Mouse (Mus musculus): Measurements from ENCODE around the gene Sh3d19. TPM values are rescaled to one million over a fixed set of nuclear protein-coding genes. Genes with fewer than 3 reads are reported as not detected.

The Sh3d19 gene
- polyA plus RNA-seq, 1 experiment = 5.7 TPM

DNA sequence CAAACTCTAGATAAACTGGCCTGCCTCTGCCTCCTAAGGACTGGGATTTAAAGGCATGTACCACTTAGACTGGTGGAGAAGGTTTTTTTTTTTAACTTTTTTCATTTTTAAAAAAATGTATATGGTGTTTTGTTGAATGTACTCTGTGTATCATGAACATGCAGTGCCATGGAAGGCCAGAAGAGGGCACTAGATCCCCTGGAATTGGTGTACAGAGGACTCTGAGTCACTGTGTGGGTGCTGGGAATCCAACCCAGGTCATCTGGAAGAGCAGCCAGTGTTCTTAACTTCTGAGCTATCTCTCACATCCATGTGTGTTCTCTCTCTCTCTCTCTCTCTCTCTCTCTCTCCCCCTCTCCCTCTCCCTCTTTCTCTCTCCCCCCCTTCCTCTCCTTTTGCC, 151.2 kb downstream of the Sh3d19 start:
- H3K79me2 ChIP-seq (ENCODE audit: control insufficient read depth, insufficient read depth) = no peaks in the 10 kb centered on the region
- no peak overlapping the region for H3ac ChIP-seq (ENCODE audit: control insufficient read depth, insufficient read length, low read depth)
- no peak overlapping the region for H3K4me3 ChIP-seq (ENCODE audit: insufficient read depth, poor library complexity, severe bottlenecking)
- no peaks in the 10 kb centered on the region for H3K79me3 ChIP-seq (ENCODE audit: low read depth)
- TF ChIP-seq FOSL1 (IDR thresholded peaks at IDR 0.05; ENCODE audit: insufficient read depth, low read length, poor library complexity, severe bottlenecking) = no peak
- no peak for TF ChIP-seq MYOD1 (IDR thresholded peaks at IDR 0.05; ENCODE audit: control insufficient read depth, insufficient read length, low read depth)
- TF ChIP-seq MYOG (IDR thresholded peaks at IDR 0.05; ENCODE audit: control insufficient read depth, extremely low read depth, insufficient read length) = no peak
- no peak for TF ChIP-seq CTCF (IDR thresholded peaks at IDR 0.05; ENCODE audit: control insufficient read depth, insufficient read depth, insufficient read length)
- TF ChIP-seq CEBPB (IDR thresholded peaks at IDR 0.05; ENCODE audit: low read depth) = no peak
- no peak for TF ChIP-seq USF1 (IDR thresholded peaks at IDR 0.05; ENCODE audit: low read depth)
- no peak for TF ChIP-seq MAX (IDR thresholded peaks at IDR 0.05)
- H3K36me3 ChIP-seq (ENCODE audit: control insufficient read depth, insufficient read depth) = peaks cover 20% of the 10 kb centered on the region
- H3K27me3 ChIP-seq (ENCODE audit: control insufficient read depth, insufficient read depth, insufficient read length) = no peaks in the 10 kb centered on the region

GRCm38 (mm10) chr3:86123251-86123746, 152.4 kb downstream of the Sh3d19 start:
- Histone ChIP-seq H3K79me3 (ENCODE audit: low read depth) (no peaks in the 10 kb centered on the region), H3ac (ENCODE audit: control insufficient read depth, insufficient read length, low read depth) (no peak overlapping the region), H3K4me3 (ENCODE audit: insufficient read depth, poor library complexity, severe bottlenecking) (no peak overlapping the region), H3K27me3 (ENCODE audit: control insufficient read depth, insufficient read depth, insufficient read length) (no peaks in the 10 kb centered on the region), H3K36me3 (ENCODE audit: control insufficient read depth, insufficient read depth) (peaks cover 20% of the 10 kb centered on the region), H3K79me2 (ENCODE audit: control insufficient read depth, insufficient read depth) (no peaks in the 10 kb centered on the region)
- TF ChIP-seq MAX (IDR thresholded peaks at IDR 0.05) = no peak

DNA sequence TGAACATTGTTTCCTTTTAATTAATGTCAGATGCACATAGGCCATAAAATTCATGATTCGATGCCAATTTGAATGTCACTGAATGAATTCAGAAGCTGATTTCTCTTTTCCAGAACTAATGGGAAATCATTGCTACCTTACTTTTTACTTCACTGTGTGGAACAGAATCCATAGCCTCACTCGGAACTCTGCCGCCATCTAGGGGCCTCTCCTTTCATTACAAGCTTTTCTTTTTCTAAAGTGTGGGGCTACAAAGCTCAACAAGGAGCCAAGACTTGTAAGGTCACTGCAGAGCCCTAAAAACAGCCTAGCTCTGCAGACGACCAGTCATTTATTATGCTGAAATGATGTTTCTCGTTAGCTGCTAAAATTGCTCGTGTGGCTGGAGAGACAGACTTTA, 158.8 kb downstream of the Sh3d19 start:
- Histone ChIP-seq H3K79me3 (ENCODE audit: low read depth) (no peaks in the 10 kb centered on the region), H3K27me3 (ENCODE audit: control insufficient read depth, insufficient read depth, insufficient read length) (no peaks in the 10 kb centered on the region)

GRCm38 (mm10) chr3:86134939-86135638, 164.2 kb downstream of the Sh3d19 start:
- H3K79me2 ChIP-seq (ENCODE audit: control insufficient read depth, insufficient read depth) = peaks cover 15% of the 10 kb centered on the region
- peaks cover 7% of the 10 kb centered on the region for H3K79me3 ChIP-seq (ENCODE audit: low read depth)
- peaks cover 43% of the 10 kb centered on the region for H3K36me3 ChIP-seq (ENCODE audit: control insufficient read depth, insufficient read depth)
- H3K4me3 ChIP-seq (ENCODE audit: insufficient read depth, poor library complexity, severe bottlenecking) = no peak overlapping the region
- H3K27me3 ChIP-seq (ENCODE audit: control insufficient read depth, insufficient read depth, insufficient read length) = no peaks in the 10 kb centered on the region
- no peak for TF ChIP-seq CEBPB (IDR thresholded peaks at IDR 0.05; ENCODE audit: low read depth)
- TF ChIP-seq CTCF (IDR thresholded peaks at IDR 0.05; ENCODE audit: control insufficient read depth, insufficient read depth, insufficient read length) = no peak
- no peak for TF ChIP-seq USF1 (IDR thresholded peaks at IDR 0.05; ENCODE audit: low read depth)
- TF ChIP-seq MYOG (IDR thresholded peaks at IDR 0.05; ENCODE audit: control insufficient read depth, extremely low read depth, insufficient read length) = no peak
- no peak for TF ChIP-seq MAX (IDR thresholded peaks at IDR 0.05)
- TF ChIP-seq MYOD1 (IDR thresholded peaks at IDR 0.05; ENCODE audit: control insufficient read depth, insufficient read length, low read depth) = no peak
- no peak for TF ChIP-seq FOSL1 (IDR thresholded peaks at IDR 0.05; ENCODE audit: insufficient read depth, low read length, poor library complexity, severe bottlenecking)
- no peak overlapping the region for H3ac ChIP-seq (ENCODE audit: control insufficient read depth, insufficient read length, low read depth)

More for the DNA sequence above, 158.8 kb downstream of the Sh3d19 start:
- no peaks in the 10 kb centered on the region for H3K36me3 ChIP-seq (ENCODE audit: control insufficient read depth, insufficient read depth)
- TF ChIP-seq FOSL1 (IDR thresholded peaks at IDR 0.05; ENCODE audit: insufficient read depth, low read length, poor library complexity, severe bottlenecking) = no peak
- TF ChIP-seq MAX (IDR thresholded peaks at IDR 0.05) = no peak
- no peak for TF ChIP-seq MYOD1 (IDR thresholded peaks at IDR 0.05; ENCODE audit: control insufficient read depth, insufficient read length, low read depth)
- no peak for TF ChIP-seq CEBPB (IDR thresholded peaks at IDR 0.05; ENCODE audit: low read depth)
- no peak for TF ChIP-seq USF1 (IDR thresholded peaks at IDR 0.05; ENCODE audit: low read depth)
- no peak for TF ChIP-seq CTCF (IDR thresholded peaks at IDR 0.05; ENCODE audit: control insufficient read depth, insufficient read depth, insufficient read length)
- no peak for TF ChIP-seq MYOG (IDR thresholded peaks at IDR 0.05; ENCODE audit: control insufficient read depth, extremely low read depth, insufficient read length)
- H3ac ChIP-seq (ENCODE audit: control insufficient read depth, insufficient read length, low read depth) = no peak overlapping the region
- no peaks in the 10 kb centered on the region for H3K79me2 ChIP-seq (ENCODE audit: control insufficient read depth, insufficient read depth)
- H3K4me3 ChIP-seq (ENCODE audit: insufficient read depth, poor library complexity, severe bottlenecking) = no peak overlapping the region

DNA sequence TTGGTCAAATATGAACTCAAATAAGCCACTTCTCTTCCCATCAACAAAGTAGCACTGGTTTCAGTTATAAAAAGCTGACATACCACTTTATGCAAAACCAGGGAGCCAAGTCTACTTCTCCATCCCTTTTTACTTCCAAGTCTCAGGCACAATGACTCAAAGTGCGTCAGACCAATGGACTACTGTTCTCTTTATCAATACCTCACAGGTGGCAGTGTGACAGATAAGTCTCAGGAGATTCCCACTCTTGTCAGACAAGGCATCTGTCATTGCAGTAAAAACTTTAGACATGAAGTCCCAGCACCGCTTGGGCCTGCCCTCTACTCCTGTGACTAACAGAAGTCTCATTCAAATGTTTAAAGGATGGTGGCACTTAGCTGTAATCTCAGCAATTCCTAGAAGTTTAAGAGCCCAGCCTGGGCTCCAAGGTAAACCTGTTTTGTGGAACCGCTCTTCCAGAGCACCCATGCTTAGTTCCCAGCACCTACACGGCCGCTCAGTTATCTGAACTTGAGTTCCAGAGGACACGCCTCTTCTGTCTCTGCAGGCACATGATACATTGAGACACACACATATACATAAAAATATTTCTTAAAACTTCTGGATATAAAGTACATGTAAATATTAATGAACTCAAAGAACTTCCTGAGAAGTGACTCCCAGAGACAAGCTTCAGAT, 165.1 kb downstream of the Sh3d19 start:
- TF ChIP-seq CTCF (IDR thresholded peaks at IDR 0.05; ENCODE audit: control insufficient read depth, insufficient read depth, insufficient read length) (no peak), FOSL1 (IDR thresholded peaks at IDR 0.05; ENCODE audit: insufficient read depth, low read length, poor library complexity, severe bottlenecking) (no peak), CEBPB (IDR thresholded peaks at IDR 0.05; ENCODE audit: low read depth) (no peak), MYOD1 (IDR thresholded peaks at IDR 0.05; ENCODE audit: control insufficient read depth, insufficient read length, low read depth) (no peak), USF1 (IDR thresholded peaks at IDR 0.05; ENCODE audit: low read depth) (no peak), MAX (IDR thresholded peaks at IDR 0.05) (no peak), MYOG (IDR thresholded peaks at IDR 0.05; ENCODE audit: control insufficient read depth, extremely low read depth, insufficient read length) (no peak)
- H3K79me3 ChIP-seq (ENCODE audit: low read depth) = peaks cover 16% of the 10 kb centered on the region
- no peak overlapping the region for H3K4me3 ChIP-seq (ENCODE audit: insufficient read depth, poor library complexity, severe bottlenecking)
- peaks cover 52% of the 10 kb centered on the region for H3K36me3 ChIP-seq (ENCODE audit: control insufficient read depth, insufficient read depth)
- H3K27me3 ChIP-seq (ENCODE audit: control insufficient read depth, insufficient read depth, insufficient read length) = no peaks in the 10 kb centered on the region
- H3K79me2 ChIP-seq (ENCODE audit: control insufficient read depth, insufficient read depth) = peaks cover 25% of the 10 kb centered on the region
- no peak overlapping the region for H3ac ChIP-seq (ENCODE audit: control insufficient read depth, insufficient read length, low read depth)

Measured in C2C12 (cell line).